Mouse (Mus musculus): Measurements from ENCODE around the gene Eef1a2.

The Eef1a2 gene

GRCm38 (mm10) chr2:181157716-181158302 lies 995 bp upstream of the Eef1a2 start:
- no peak for DNase-seq

- no peak for DNase-seq
These were observed 366 bp upstream of the Eef1a2 start for GRCm38 (mm10) chr2:181157180-181157579.

GRCm38 (mm10) chr2:181155801-181156200 lies 1.0 kb downstream of the Eef1a2 start:
- no peak for DNase-seq

GRCm38 (mm10) chr2:181154831-181155415 lies 1.9 kb downstream of the Eef1a2 start:
- DNase-seq, result no peak

- no peak for DNase-seq
These were observed 2.5 kb downstream of the Eef1a2 start for GRCm38 (mm10) chr2:181154361-181154760.

- peak; percentile 29 to 34 for DNase-seq
These were observed 3.0 kb downstream of the Eef1a2 start for GRCm38 (mm10) chr2:181153837-181154236.

GRCm38 (mm10) chr2:181153131-181153530 lies 3.7 kb downstream of the Eef1a2 start:
- no peak for DNase-seq

- no peak for DNase-seq
These were observed 4.1 kb downstream of the Eef1a2 start for GRCm38 (mm10) chr2:181152701-181153100.

- DNase-seq, result no peak
These were observed 6.5 kb downstream of the Eef1a2 start for GRCm38 (mm10) chr2:181150281-181150680.

GRCm38 (mm10) chr2:181148318-181148955 lies 8.4 kb downstream of the Eef1a2 start:
- DNase-seq, result no peak

GRCm38 (mm10) chr2:181147546-181148317 lies 9.1 kb downstream of the Eef1a2 start:
- DNase-seq, result peak; percentile 67 to 69

GRCm38 (mm10) chr2:181146976-181147545 lies 9.8 kb downstream of the Eef1a2 start:
- no peak for DNase-seq

GRCm38 (mm10) chr2:181144675-181145074 lies 12.1 kb downstream of the Eef1a2 start:
- DNase-seq, result peak in 1 of 2 experiments; percentile 19

- DNase-seq, result no peak
These were observed 13.1 kb downstream of the Eef1a2 start for GRCm38 (mm10) chr2:181143509-181144276.

- no peak for DNase-seq
These were observed 14.1 kb downstream of the Eef1a2 start for GRCm38 (mm10) chr2:181142703-181143135.

GRCm38 (mm10) chr2:181139641-181140193 lies 17.1 kb downstream of the Eef1a2 start:
- DNase-seq, result no peak

GRCm38 (mm10) chr2:181136934-181137333 lies 19.9 kb downstream of the Eef1a2 start:
- DNase-seq, result peak; percentile 86

GRCm38 (mm10) chr2:181135446-181135818 lies 21.4 kb downstream of the Eef1a2 start:
- no peak for DNase-seq

- DNase-seq, result no peak
These were observed 22.0 kb downstream of the Eef1a2 start, which contains the start of gene Kcnq2 for GRCm38 (mm10) chr2:181134591-181135445. Gene Kcnq2 (minus strand): TSS chr2:181135300.

GRCm38 (mm10) chr2:181133837-181134590 lies 22.8 kb downstream of the Eef1a2 start:
- DNase-seq, result no peak
